Mouse (Mus musculus): ENCODE measurements around the gene Catsperg1. TPM values are rescaled to one million over a fixed set of nuclear protein-coding genes. Genes with fewer than 3 reads are reported as not detected.

The Catsperg1 gene
- 0.32 and 0.45 TPM in 2 replicates for polyA plus RNA-seq (2012; rRNA removed)
- 0.11 TPM in 1 of 2 replicates, not detected in the other for polyA plus RNA-seq (2014; fragmentation: Nextera tagmentation; extraction: Ambion mirVana)

GRCm38 (mm10) chr7:29213675-29214082, at the start of gene Catsperg1:
Gene Catsperg1 (minus strand): TSS chr7:29214035.
- H3K9me3 ChIP-seq (ENCODE audit: control insufficient read depth, low read length), result no peaks in the 10 kb centered on the region
- H3K4me2 ChIP-seq (ENCODE audit: low read depth), result no peak within 1 kb of the TSS
- peaks cover 0 to 11% of the 10 kb centered on the region in 2 experiments; a peak in 2 of 4 replicates for H3K4me1 ChIP-seq (replicated peaks; ENCODE audit: control insufficient read depth in 2 of 2, insufficient read depth in 2 of 2, low read length in 1 of 2)
- TF ChIP-seq CTCF (IDR thresholded peaks at IDR 0.05; ENCODE audit: low read depth) (no peak), EP300 (IDR thresholded peaks at IDR 0.05; ENCODE audit: low read depth) (no peak)
- no peak for ATAC-seq (ENCODE audit: insufficient read depth)
- DNase-seq (ENCODE audit: low read depth in 3 of 3, low spot score in 3 of 3), result no peak
- H3K4me3 ChIP-seq (ENCODE audit: insufficient read depth in 1 of 2, low read depth in 2 of 2, low read length in 2 of 2), result no peak within 1 kb of the TSS
- H3K9ac ChIP-seq (replicated peaks), result no peak within 1 kb of the TSS
- WGBS (ENCODE audit: insufficient replicate concordance), result 23% methylated on average over 20 of the region's 20 CpGs
- no peaks in the 10 kb centered on the region for H3K36me3 ChIP-seq (replicated peaks; ENCODE audit: control insufficient read depth, insufficient read depth, low read depth)
- H3K27ac ChIP-seq, result no peak within 1 kb of the TSS
- no peaks in the 10 kb centered on the region for H3K27me3 ChIP-seq (ENCODE audit: control insufficient read depth, insufficient read depth, low read length)

GRCm38 (mm10) chr7:29262151-29262550, 48.3 kb upstream of the Catsperg1 start:
- DNase-seq (ENCODE audit: low read depth in 3 of 3, low spot score in 3 of 3), result no peak
- no peaks in the 10 kb centered on the region for H3K36me3 ChIP-seq (replicated peaks; ENCODE audit: control insufficient read depth, insufficient read depth, low read depth)
- H3K4me2 ChIP-seq (ENCODE audit: low read depth), result no peak overlapping the region
- no peaks in the 10 kb centered on the region for H3K27me3 ChIP-seq (ENCODE audit: control insufficient read depth, insufficient read depth, low read length)
- H3K9me3 ChIP-seq (ENCODE audit: control insufficient read depth, low read length), result no peaks in the 10 kb centered on the region
- no peaks in the 10 kb centered on the region for H3K4me1 ChIP-seq (replicated peaks; ENCODE audit: control insufficient read depth in 2 of 2, insufficient read depth in 2 of 2, low read length in 1 of 2)
- TF ChIP-seq CTCF (IDR thresholded peaks at IDR 0.05; ENCODE audit: low read depth), result no peak
- no peak for TF ChIP-seq EP300 (IDR thresholded peaks at IDR 0.05; ENCODE audit: low read depth)
- 67% methylated on average over 6 of the region's 6 CpGs for WGBS (ENCODE audit: insufficient replicate concordance)
- no peak for ATAC-seq (ENCODE audit: insufficient read depth)
- no peak overlapping the region for H3K4me3 ChIP-seq (ENCODE audit: insufficient read depth in 1 of 2, low read depth in 2 of 2, low read length in 2 of 2)
- no peak overlapping the region for H3K9ac ChIP-seq (replicated peaks)
- no peak overlapping the region for H3K27ac ChIP-seq

- no peaks in the 10 kb centered on the region for H3K4me1 ChIP-seq (replicated peaks; ENCODE audit: control insufficient read depth in 2 of 2, insufficient read depth in 2 of 2, low read length in 1 of 2)
- no peak overlapping the region for H3K4me2 ChIP-seq (ENCODE audit: low read depth)
- no peaks in the 10 kb centered on the region for H3K27me3 ChIP-seq (ENCODE audit: control insufficient read depth, insufficient read depth, low read length)
- DNase-seq (ENCODE audit: low read depth in 3 of 3, low spot score in 3 of 3) (no peak), ATAC-seq (ENCODE audit: insufficient read depth) (no peak)
- TF ChIP-seq EP300 (IDR thresholded peaks at IDR 0.05; ENCODE audit: low read depth), result no peak
- no peak for TF ChIP-seq CTCF (IDR thresholded peaks at IDR 0.05; ENCODE audit: low read depth)
- H3K4me3 ChIP-seq (ENCODE audit: insufficient read depth in 1 of 2, low read depth in 2 of 2, low read length in 2 of 2), result no peak overlapping the region
- no peaks in the 10 kb centered on the region for H3K9me3 ChIP-seq (ENCODE audit: control insufficient read depth, low read length)
- H3K27ac ChIP-seq, result no peak overlapping the region
- H3K9ac ChIP-seq (replicated peaks), result no peak overlapping the region
- H3K36me3 ChIP-seq (replicated peaks; ENCODE audit: control insufficient read depth, insufficient read depth, low read depth), result no peaks in the 10 kb centered on the region
- 75% methylated on average over 10 of the region's 10 CpGs for WGBS (ENCODE audit: insufficient replicate concordance)
Measured at GRCm38 (mm10) chr7:29259781-29260730, 46.2 kb upstream of the Catsperg1 start.

- ATAC-seq (ENCODE audit: insufficient read depth) (no peak), DNase-seq (ENCODE audit: low read depth in 3 of 3, low spot score in 3 of 3) (no peak)
- WGBS (ENCODE audit: insufficient replicate concordance), result 58% methylated on average over 1 of the region's 1 CpGs
- H3K9me3 ChIP-seq (ENCODE audit: control insufficient read depth, low read length), result no peaks in the 10 kb centered on the region
- no peak overlapping the region for H3K4me3 ChIP-seq (ENCODE audit: insufficient read depth in 1 of 2, low read depth in 2 of 2, low read length in 2 of 2)
- peaks cover 0 to 14% of the 10 kb centered on the region in 2 experiments; a peak in 2 of 4 replicates for H3K4me1 ChIP-seq (replicated peaks; ENCODE audit: control insufficient read depth in 2 of 2, insufficient read depth in 2 of 2, low read length in 1 of 2)
- H3K36me3 ChIP-seq (replicated peaks; ENCODE audit: control insufficient read depth, insufficient read depth, low read depth), result no peaks in the 10 kb centered on the region
- no peak for TF ChIP-seq CTCF (IDR thresholded peaks at IDR 0.05; ENCODE audit: low read depth)
- TF ChIP-seq EP300 (IDR thresholded peaks at IDR 0.05; ENCODE audit: low read depth), result no peak
- H3K9ac ChIP-seq (replicated peaks), result no peak overlapping the region
- H3K4me2 ChIP-seq (ENCODE audit: low read depth), result no peak overlapping the region
- H3K27ac ChIP-seq, result no peak overlapping the region
- no peaks in the 10 kb centered on the region for H3K27me3 ChIP-seq (ENCODE audit: control insufficient read depth, insufficient read depth, low read length)
Measured at GRCm38 (mm10) chr7:29257368-29257767, 43.5 kb upstream of the Catsperg1 start.

- DNase-seq (ENCODE audit: low read depth in 3 of 3, low spot score in 3 of 3) (no peak), ATAC-seq (ENCODE audit: insufficient read depth) (no peak)
- Histone ChIP-seq H3K9ac (replicated peaks) (no peak overlapping the region), H3K4me3 (ENCODE audit: insufficient read depth in 1 of 2, low read depth in 2 of 2, low read length in 2 of 2) (no peak overlapping the region), H3K27ac (no peak overlapping the region), H3K9me3 (ENCODE audit: control insufficient read depth, low read length) (no peaks in the 10 kb centered on the region), H3K36me3 (replicated peaks; ENCODE audit: control insufficient read depth, insufficient read depth, low read depth) (no peaks in the 10 kb centered on the region), H3K27me3 (ENCODE audit: control insufficient read depth, insufficient read depth, low read length) (no peaks in the 10 kb centered on the region), H3K4me2 (ENCODE audit: low read depth) (no peak overlapping the region), H3K4me1 (replicated peaks; ENCODE audit: control insufficient read depth in 2 of 2, insufficient read depth in 2 of 2, low read length in 1 of 2) (peaks cover 0 to 14% of the 10 kb centered on the region in 2 experiments; a peak in 2 of 4 replicates)
- TF ChIP-seq CTCF (IDR thresholded peaks at IDR 0.05; ENCODE audit: low read depth) (no peak), EP300 (IDR thresholded peaks at IDR 0.05; ENCODE audit: low read depth) (no peak)
- WGBS (ENCODE audit: insufficient replicate concordance), result 71% methylated on average over 4 of the region's 4 CpGs
Measured at GRCm38 (mm10) chr7:29255875-29256274, 42.0 kb upstream of the Catsperg1 start.

Measured in liver, embryonic 14.5 days (tissue).